Mouse (Mus musculus) left cerebral cortex, postnatal 14 days (tissue): ENCODE measurements around the gene Trpm3. TPM values are rescaled to one million over a fixed set of nuclear protein-coding genes. Genes with fewer than 3 reads are reported as not detected.
"Not testable (repeated sequence)": the region's sequence is repeated elsewhere in the genome, so short reads cannot be mapped to it uniquely, and the experiment has no call there.

Experiments used
- DNase-seq, 2 experiments: peaks; one replicate each; pipeline ENCODE4 v3.0.0; 2021 to 2022; ENCODE audit warnings: low spot score in 2 of 2, mixed read lengths in 1 of 2
- intact Hi-C: fragments of 180-260 bp; cut with DNase I; formaldehyde crosslinking; loops from one replicate; pipeline ENCODE4 v1.15.1; 2025
- total RNA-seq, 2 experiments: library from RNA; stranded (reverse); gene quantifications; 2 replicates each; pipeline ENCODE4 v1.2.3; 2021

Trpm3 gene
- total RNA-seq, 2 experiments from 2014 or later = 35.9 to 39.2 TPM

- intact Hi-C loops = no loop called here
- no peak for DNase-seq
Observed at GRCm38 (mm10) chr19:22977508-22977907, 838.7 kb downstream of the Trpm3 start.

GRCm38 (mm10) chr19:22978763-22979162, 839.9 kb downstream of the Trpm3 start:
- DNase-seq = no peak
- intact Hi-C loops = no loop called here

- no peak for DNase-seq
- intact Hi-C loops = no loop called here
Observed at GRCm38 (mm10) chr19:22979191-22979590, 840.3 kb downstream of the Trpm3 start.

- DNase-seq = peak in 1 of 2 experiments; percentile 28
- intact Hi-C loops = no loop called here
Observed at GRCm38 (mm10) chr19:22987914-22988313, 849.1 kb downstream of the Trpm3 start.

- intact Hi-C loops = no loop called here
- no peak for DNase-seq
Observed at GRCm38 (mm10) chr19:22993946-22994345, 855.1 kb downstream of the Trpm3 start.

GRCm38 (mm10) chr19:22994531-22994930, 855.7 kb downstream of the Trpm3 start:
- intact Hi-C loops = no loop called here
- no peak for DNase-seq

- DNase-seq = peak in 1 of 2 experiments; percentile 31
- intact Hi-C loops = loop anchor here (10.0 kb wide), 1 partner anchor 135 kb away; no protein-coding TSS in a partner anchor
Observed at GRCm38 (mm10) chr19:23000293-23000692, 861.4 kb downstream of the Trpm3 start.

- intact Hi-C loops = loop anchor here (10.0 kb wide), 1 partner anchor 131 kb away; no protein-coding TSS in a partner anchor
- DNase-seq = peak; percentile 38 to 58
Observed at GRCm38 (mm10) chr19:23003861-23004260, 865.0 kb downstream of the Trpm3 start.

GRCm38 (mm10) chr19:23005851-23006250, 867.0 kb downstream of the Trpm3 start:
- DNase-seq = no peak
- intact Hi-C loops = loop anchor here (10.0 kb wide), 1 partner anchor 129 kb away; no protein-coding TSS in a partner anchor

- peak in 1 of 2 experiments; percentile 45 for DNase-seq
- intact Hi-C loops = loop anchor here (10.0 kb wide), 1 partner anchor 128 kb away; no protein-coding TSS in a partner anchor
Observed at GRCm38 (mm10) chr19:23006517-23007273, 867.8 kb downstream of the Trpm3 start.

- no peak for DNase-seq
- intact Hi-C loops = no loop called here
Observed at GRCm38 (mm10) chr19:23013695-23014094, 874.8 kb downstream of the Trpm3 start.

GRCm38 (mm10) chr19:23015516-23015915, 876.7 kb downstream of the Trpm3 start:
- intact Hi-C loops = no loop called here
- DNase-seq = peak in 1 of 2 experiments; percentile 35

GRCm38 (mm10) chr19:23018186-23018727, 879.4 kb downstream of the Trpm3 start:
- intact Hi-C loops = no loop called here
- no peak for DNase-seq

- no peak for DNase-seq
Observed at GRCm38 (mm10) chr19:23022902-23023301, 884.1 kb downstream of the Trpm3 start.

GRCm38 (mm10) chr19:23023316-23023960, 884.6 kb downstream of the Trpm3 start:
- DNase-seq = peak in 1 of 2 experiments; percentile 24
- intact Hi-C loops = no loop called here

More at GRCm38 (mm10) chr19:23022902-23023301, 884.1 kb downstream of the Trpm3 start:
- intact Hi-C loops = no loop called here

- no peak for DNase-seq
- intact Hi-C loops = no loop called here
Observed at GRCm38 (mm10) chr19:23024821-23025220, 886.0 kb downstream of the Trpm3 start.

GRCm38 (mm10) chr19:23026427-23026826, 887.6 kb downstream of the Trpm3 start:
- DNase-seq = no peak
- intact Hi-C loops = no loop called here

- intact Hi-C loops = no loop called here
- peak in 1 of 2 experiments; percentile 32 for DNase-seq
Observed at GRCm38 (mm10) chr19:23028283-23028682, 889.4 kb downstream of the Trpm3 start.

GRCm38 (mm10) chr19:23033343-23033742, 894.5 kb downstream of the Trpm3 start:
- intact Hi-C loops = not testable (repeated sequence)

GRCm38 (mm10) chr19:23034117-23034516, 895.3 kb downstream of the Trpm3 start:
- intact Hi-C loops = no loop called here
- DNase-seq = no peak

More at GRCm38 (mm10) chr19:23033343-23033742, 894.5 kb downstream of the Trpm3 start:
- DNase-seq = not testable (repeated sequence)
